Mouse (Mus musculus): ENCODE data around the gene Gjb5.

GRCm38 (mm10) chr4:127358018-127358417, at the start of gene Gjb5:
- TF ChIP-seq POLR2A (IDR thresholded peaks at IDR 0.05; ENCODE audit: control insufficient read depth, low read depth, low read length) (no peak), CTCF (IDR thresholded peaks at IDR 0.05; ENCODE audit: control insufficient read depth, insufficient read depth, insufficient replicate concordance, low read depth, low read length) (no peak)

All from testis, adult 2 months (tissue).